Mouse (Mus musculus) mouse trophoblast stem cell (cell line): ENCODE results near the gene Oas2.

ENCODE experiments used
- in situ Hi-C, 2 experiments: fragments of 300-500 bp; cut with MseI, MboI; formaldehyde crosslinking; loops; 2 replicates in 1 of 2; 3 replicates in 1 of 2; pipeline ENCODE4 v1.15.1; 2025

Gene Oas2

GRCm38 (mm10) chr5:120732740-120733139 is 16.9 kb downstream of the Oas2 start:
- in situ Hi-C loops, result no loop called here

- in situ Hi-C loops, result no loop called here
These were observed 20.3 kb downstream of the Oas2 start for GRCm38 (mm10) chr5:120729319-120729718.

- in situ Hi-C loops, result no loop called here
These were observed 23.7 kb downstream of the Oas2 start for GRCm38 (mm10) chr5:120725811-120726455.

GRCm38 (mm10) chr5:120721005-120721404 is 28.6 kb downstream of the Oas2 start:
- in situ Hi-C loops, result no loop called here

- in situ Hi-C loops, result no loop called here
These were observed 30.9 kb downstream of the Oas2 start for GRCm38 (mm10) chr5:120718600-120719378.

GRCm38 (mm10) chr5:120717136-120717535 is 32.5 kb downstream of the Oas2 start:
- in situ Hi-C loops, result no loop called here

- in situ Hi-C loops, result loop anchor here (5.0 kb wide), 1 partner anchor 37 kb away; no protein-coding TSS in a partner anchor
These were observed 35.3 kb downstream of the Oas2 start for GRCm38 (mm10) chr5:120714314-120714713.

GRCm38 (mm10) chr5:120712721-120713120 is 36.9 kb downstream of the Oas2 start:
- in situ Hi-C loops, result loop anchor here (5.0 kb wide), 1 partner anchor 35 kb away; no protein-coding TSS in a partner anchor

GRCm38 (mm10) chr5:120711827-120712226 is 37.8 kb downstream of the Oas2 start, which contains the start of gene Dtx1:
TSS of gene Dtx1 (minus strand) at chr5:120711927.
- in situ Hi-C loops, result loop anchor here (5.0 kb wide), 1 partner anchor 35 kb away; no protein-coding TSS in a partner anchor

GRCm38 (mm10) chr5:120711416-120711815 is 38.2 kb downstream of the Oas2 start:
- in situ Hi-C loops, result loop anchor here (5.0 kb wide), 1 partner anchor 34 kb away; no protein-coding TSS in a partner anchor

- in situ Hi-C loops, result loop anchor here (5.0 kb wide), 1 partner anchor 34 kb away; no protein-coding TSS in a partner anchor
These were observed 38.8 kb downstream of the Oas2 start for GRCm38 (mm10) chr5:120710826-120711248.

- in situ Hi-C loops, result loop anchor here (5.0 kb wide), 1 partner anchor 33 kb away; no protein-coding TSS in a partner anchor
These were observed 39.4 kb downstream of the Oas2 start for GRCm38 (mm10) chr5:120710161-120710825.

GRCm38 (mm10) chr5:120706976-120707375 is 42.7 kb downstream of the Oas2 start:
- in situ Hi-C loops, result no loop called here

GRCm38 (mm10) chr5:120706541-120706940 is 43.1 kb downstream of the Oas2 start:
- in situ Hi-C loops, result no loop called here

- in situ Hi-C loops, result no loop called here
These were observed 45.2 kb downstream of the Oas2 start for GRCm38 (mm10) chr5:120704421-120704820.

- in situ Hi-C loops, result no loop called here
These were observed 46.0 kb downstream of the Oas2 start for GRCm38 (mm10) chr5:120703660-120704059.

- in situ Hi-C loops, result no loop called here
These were observed 46.7 kb downstream of the Oas2 start for GRCm38 (mm10) chr5:120702969-120703368.

GRCm38 (mm10) chr5:120702421-120702820 is 47.2 kb downstream of the Oas2 start:
- in situ Hi-C loops, result no loop called here

GRCm38 (mm10) chr5:120700996-120701790 is 48.5 kb downstream of the Oas2 start:
- in situ Hi-C loops, result no loop called here

- in situ Hi-C loops, result no loop called here
These were observed 50.8 kb downstream of the Oas2 start for GRCm38 (mm10) chr5:120698801-120699391.

- in situ Hi-C loops, result no loop called here
These were observed 51.5 kb downstream of the Oas2 start for GRCm38 (mm10) chr5:120698181-120698580.
